13 mouse cellular contexts compared by ENCODE assay signal in the genomic region with DNA sequence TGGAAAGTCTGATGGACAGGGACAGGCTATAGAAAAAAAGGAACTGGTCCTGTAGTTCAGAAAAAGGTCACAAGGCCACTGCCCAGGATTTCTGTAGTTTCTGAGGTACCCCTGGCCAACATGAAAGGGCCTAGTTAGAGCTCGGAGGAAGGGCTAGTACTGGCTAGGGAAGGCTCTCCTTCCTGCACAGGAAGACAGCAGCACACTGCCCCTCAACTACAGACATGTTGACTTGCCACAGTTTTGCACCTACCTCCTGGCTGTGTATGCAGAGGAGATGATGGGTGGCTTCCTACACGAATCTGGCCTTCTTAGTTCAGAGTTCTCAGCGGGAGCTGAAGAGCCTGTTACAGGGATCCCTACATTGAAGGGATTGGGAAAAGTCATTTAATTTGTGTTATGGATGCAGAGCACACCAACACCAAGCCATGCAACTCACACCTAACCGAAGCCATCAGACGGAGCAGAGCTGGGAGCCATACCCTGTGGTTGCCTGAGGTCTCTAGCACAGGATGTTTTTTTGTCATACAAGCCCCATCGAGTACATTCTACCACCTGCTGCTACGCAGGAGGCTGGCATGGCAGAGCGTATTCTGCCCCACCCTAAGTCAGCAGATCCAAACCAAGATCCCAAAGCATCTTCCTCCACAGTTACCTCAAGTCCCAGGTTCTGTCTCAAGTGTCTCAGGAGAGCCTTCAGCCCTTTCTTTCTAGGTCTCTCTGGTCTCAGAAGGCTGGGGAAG. TPM values are rescaled to one million over a fixed set of nuclear protein-coding genes. Genes with fewer than 3 reads are reported as not detected.
DNase-seq lines count a peak whose midpoint lies in the region; ATAC-seq lines count a peak whose summit lies in the region.
"Had no signal": no experiment of that assay in that cellular context is flagged by ENCODE, and none has a peak within 500 bp of the region (broad histone marks: within the 10 kb centered on the region; RNA-seq: fewer than 3 reads in every experiment).

No protein-coding gene starts in this region.

- WGBS in liver, embryonic 16.5 days (ENCODE audit: insufficient replicate concordance): 23% methylated on average over 8 of the region's 8 CpGs

- DNase-seq in CD4-positive, CD25-positive, alpha-beta regulatory T cell, adult 2 months (ENCODE audit: low read depth, low spot score): peak; percentile 78
- DNase-seq in T-cell, adult 2 months (ENCODE audit: low spot score): peak; percentile 88
- DNase-seq in spleen, postnatal 10 days (ENCODE audit: low spot score in 2 of 2): peak; percentile 31 to 44
- DNase-seq in Muller cell, postnatal 12 days (ENCODE audit: inconsistent ontology term): no peak
- DNase-seq in urinary bladder, adult 2 months (ENCODE audit: low spot score): no peak
- DNase-seq in frontal cortex, postnatal 36 days (ENCODE audit: low spot score in 2 of 2): no peak
- DNase-seq: cerebellum, postnatal 14 days; left cerebral cortex, postnatal 4 days had no signal

- no peaks in the 10 kb centered on the region for H3K4me1 ChIP-seq in liver, embryonic 16.5 days (ENCODE audit: control insufficient read depth, low read depth, low read length)
- H3K4me1 ChIP-seq: hindbrain, embryonic 15.5 days; midbrain, embryonic 15.5 days had no signal

- peak overlapping the region; percentile 20; the same call in 1 of the 2 replicates for H3K9ac ChIP-seq in liver, embryonic 16.5 days (ENCODE audit: low read depth, low read length)
- H3K9ac ChIP-seq: hindbrain, embryonic 15.5 days; midbrain, embryonic 15.5 days had no signal

- H3K36me3 ChIP-seq in liver, embryonic 16.5 days (ENCODE audit: control insufficient read depth, insufficient read depth): no peaks in the 10 kb centered on the region
- H3K36me3 ChIP-seq: hindbrain, embryonic 15.5 days; midbrain, embryonic 15.5 days had no signal

- H3K9me3 ChIP-seq in liver, embryonic 16.5 days (replicated peaks; ENCODE audit: control insufficient read depth, low read length): no peaks in the 10 kb centered on the region
- H3K9me3 ChIP-seq: hindbrain, embryonic 15.5 days; midbrain, embryonic 15.5 days had no signal

- peak overlapping the region; percentile 76 for H3K27ac ChIP-seq in liver, embryonic 16.5 days (ENCODE audit: low read length)
- H3K27ac ChIP-seq: hindbrain, embryonic 15.5 days; midbrain, embryonic 15.5 days had no signal

- no peaks in the 10 kb centered on the region for H3K27me3 ChIP-seq in liver, embryonic 16.5 days (ENCODE audit: control insufficient read depth, insufficient read depth, low read depth, low read length)
- H3K27me3 ChIP-seq: hindbrain, embryonic 15.5 days; midbrain, embryonic 15.5 days; Patski had no signal

- peak overlapping the region; percentile 3; the same call in 1 of the 2 replicates for H3K4me2 ChIP-seq in liver, embryonic 16.5 days (ENCODE audit: low read depth, low read length)
- H3K4me2 ChIP-seq: hindbrain, embryonic 15.5 days; midbrain, embryonic 15.5 days had no signal

- peak overlapping the region; percentile 44 for H3K4me3 ChIP-seq in liver, embryonic 16.5 days (ENCODE audit: low read depth, low read length)
- H3K4me3 ChIP-seq: erythroblast, embryonic 14.5 days; hindbrain, embryonic 15.5 days; midbrain, embryonic 15.5 days had no signal

- ATAC-seq in liver, embryonic 16.5 days (ENCODE audit: low read depth): no peak
- ATAC-seq: midbrain, embryonic 15.5 days; Patski had no signal

RNA-seq across cellular contexts. Expression of gene Traf3ip3, which starts 0.7 kb away (rescaled TPM):
- polyA plus RNA-seq in liver, embryonic 16.5 days (2015; fragmentation: Nextera tagmentation; extraction: Ambion mirVana): 8.3 and 9.4 TPM in 2 replicates
- polyA plus RNA-seq in urinary bladder, adult 2 months (2012; rRNA removed): 2.2 and 2.9 TPM in 2 replicates
- polyA plus RNA-seq: erythroblast, embryonic 14.5 days; Patski had no signal

RNA-seq across cellular contexts. Expression of gene Lamb3, which starts 6.7 kb away (rescaled TPM):
- polyA plus RNA-seq in liver, embryonic 16.5 days (2015; fragmentation: Nextera tagmentation; extraction: Ambion mirVana): 0.41 and 1.2 TPM in 2 replicates
- polyA plus RNA-seq in urinary bladder, adult 2 months (2012; rRNA removed): 22.3 and 26.3 TPM in 2 replicates
- polyA plus RNA-seq: erythroblast, embryonic 14.5 days had no signal

RNA-seq across cellular contexts. Expression of gene A130010J15Rik, which starts 33.0 kb away (rescaled TPM):
- polyA plus RNA-seq in liver, embryonic 16.5 days (2015; fragmentation: Nextera tagmentation; extraction: Ambion mirVana): 4.0 and 4.1 TPM in 2 replicates
- 9.8 and 13.3 TPM in 2 replicates for polyA plus RNA-seq in urinary bladder, adult 2 months (2012; rRNA removed)
- polyA plus RNA-seq: erythroblast, embryonic 14.5 days had no signal

RNA-seq across cellular contexts. Expression of gene Irf6, which starts 47.9 kb away (rescaled TPM):
- 2.9 and 3.8 TPM in 2 replicates for polyA plus RNA-seq in liver, embryonic 16.5 days (2015; fragmentation: Nextera tagmentation; extraction: Ambion mirVana)
- polyA plus RNA-seq in urinary bladder, adult 2 months (2012; rRNA removed): 24.9 and 27.8 TPM in 2 replicates
- polyA plus RNA-seq: erythroblast, embryonic 14.5 days had no signal

Comparison
In these comparisons a context has a peak if more than half of its experiments do, and no peak if none do; other contexts are left out.
1. DNase-seq: peak in CD4-positive, CD25-positive, alpha-beta regulatory T cell, adult 2 months (single experiment), T-cell, adult 2 months (single experiment) and spleen, postnatal 10 days (2 of 2); none in Muller cell, postnatal 12 days (single experiment), urinary bladder, adult 2 months (single experiment) and frontal cortex, postnatal 36 days (0 of 2).
2. RNA of gene Lamb3, which starts 6.7 kb away (polyA plus RNA-seq): 22.3 to 26.3 TPM in urinary bladder, adult 2 months; 0.41 to 1.2 TPM in liver, embryonic 16.5 days; every median in the first group is over 10 times any median in the second.